Mouse (Mus musculus): ENCODE measurements around the gene Cetn2. TPM values are rescaled to one million over a fixed set of nuclear protein-coding genes. Genes with fewer than 3 reads are reported as not detected.

Cetn2 gene
- 41.1 and 45.9 TPM in 2 replicates for polyA plus RNA-seq (2016; fragmentation: Nextera tagmentation; extraction: Ambion mirVana)

GRCm38 (mm10) chrX:72917884-72918681 is at the start of gene Cetn2, which contains the start of gene Nsdhl:
Cetn2 (minus strand) TSS chrX:72918411.
Nsdhl (plus strand) TSS chrX:72918557.
- H3K27ac ChIP-seq, result peak within 1 kb of the TSS; percentile 72
- no peaks in the 10 kb centered on the region for H3K9me3 ChIP-seq (replicated peaks)
- H3K9ac ChIP-seq, result peak within 1 kb of the TSS; percentile 76
- no peaks in the 10 kb centered on the region for H3K36me3 ChIP-seq
- H3K4me1 ChIP-seq, result peaks cover 6% of the 10 kb centered on the region; the same call in 1 of the 2 replicates
- 10% methylated on average over 40 of the region's 41 CpGs for WGBS (ENCODE audit: insufficient replicate concordance)
- peak within 1 kb of the TSS; percentile 73 for H3K4me2 ChIP-seq
- H3K27me3 ChIP-seq (replicated peaks), result no peaks in the 10 kb centered on the region
- ATAC-seq, result peak; percentile 98
- H3K4me3 ChIP-seq, result peak within 1 kb of the TSS; percentile 70

- H3K4me1 ChIP-seq, result no peaks in the 10 kb centered on the region
- H3K4me3 ChIP-seq, result no peak overlapping the region
- ATAC-seq, result no peak
- no peak overlapping the region for H3K27ac ChIP-seq
- H3K9ac ChIP-seq, result no peak overlapping the region
- no peak overlapping the region for H3K4me2 ChIP-seq
- 66% methylated on average over 3 of the region's 3 CpGs for WGBS (ENCODE audit: insufficient replicate concordance)
- H3K9me3 ChIP-seq (replicated peaks), result no peaks in the 10 kb centered on the region
- H3K27me3 ChIP-seq (replicated peaks), result no peaks in the 10 kb centered on the region
- peaks cover 5% of the 10 kb centered on the region; the same call in 1 of the 2 replicates for H3K36me3 ChIP-seq
Observed at GRCm38 (mm10) chrX:72962743-72963142, 44.5 kb upstream of the Cetn2 start.

- 49% methylated on average over 3 of the region's 3 CpGs for WGBS (ENCODE audit: insufficient replicate concordance)
- Histone ChIP-seq H3K9ac (no peak overlapping the region), H3K4me2 (no peak overlapping the region), H3K27me3 (replicated peaks) (no peaks in the 10 kb centered on the region), H3K27ac (no peak overlapping the region), H3K36me3 (peaks cover 17% of the 10 kb centered on the region; the same call in 1 of the 2 replicates), H3K9me3 (replicated peaks) (no peaks in the 10 kb centered on the region), H3K4me1 (no peaks in the 10 kb centered on the region), H3K4me3 (no peak overlapping the region)
- no peak for ATAC-seq
Observed at GRCm38 (mm10) chrX:72961511-72961910, 43.3 kb upstream of the Cetn2 start.

- WGBS (ENCODE audit: insufficient replicate concordance), result 82% methylated on average over 4 of the region's 4 CpGs
- Histone ChIP-seq H3K36me3 (peaks cover 24% of the 10 kb centered on the region), H3K27me3 (replicated peaks) (no peaks in the 10 kb centered on the region)
Observed at GRCm38 (mm10) chrX:72960431-72960830, 42.2 kb upstream of the Cetn2 start.

GRCm38 (mm10) chrX:72956486-72956885 is 38.3 kb upstream of the Cetn2 start:
- no peak overlapping the region for H3K9ac ChIP-seq
- no peak for ATAC-seq
- H3K27me3 ChIP-seq (replicated peaks), result no peaks in the 10 kb centered on the region
- H3K4me3 ChIP-seq, result no peak overlapping the region
- WGBS (ENCODE audit: insufficient replicate concordance), result 82% methylated on average over 4 of the region's 4 CpGs
- no peaks in the 10 kb centered on the region for H3K9me3 ChIP-seq (replicated peaks)
- no peak overlapping the region for H3K27ac ChIP-seq
- no peaks in the 10 kb centered on the region for H3K4me1 ChIP-seq
- peaks cover 39% of the 10 kb centered on the region for H3K36me3 ChIP-seq
- no peak overlapping the region for H3K4me2 ChIP-seq

More at GRCm38 (mm10) chrX:72960431-72960830, 42.2 kb upstream of the Cetn2 start:
- H3K4me1 ChIP-seq, result no peaks in the 10 kb centered on the region
- H3K4me2 ChIP-seq, result no peak overlapping the region
- no peak overlapping the region for H3K4me3 ChIP-seq
- no peaks in the 10 kb centered on the region for H3K9me3 ChIP-seq (replicated peaks)
- H3K27ac ChIP-seq, result no peak overlapping the region
- no peak overlapping the region for H3K9ac ChIP-seq
- ATAC-seq, result no peak

- peaks cover 53% of the 10 kb centered on the region for H3K36me3 ChIP-seq
- ATAC-seq, result no peak
- H3K9me3 ChIP-seq (replicated peaks), result no peaks in the 10 kb centered on the region
- WGBS (ENCODE audit: insufficient replicate concordance), result 84% methylated on average over 4 of the region's 4 CpGs
- H3K27ac ChIP-seq, result no peak overlapping the region
- H3K4me1 ChIP-seq, result no peaks in the 10 kb centered on the region
- H3K27me3 ChIP-seq (replicated peaks), result no peaks in the 10 kb centered on the region
- no peak overlapping the region for H3K9ac ChIP-seq
- no peak overlapping the region for H3K4me2 ChIP-seq
- H3K4me3 ChIP-seq, result no peak overlapping the region
Observed at GRCm38 (mm10) chrX:72953464-72953863, 35.3 kb upstream of the Cetn2 start.

- Histone ChIP-seq H3K27ac (no peak overlapping the region), H3K9ac (no peak overlapping the region), H3K36me3 (peaks cover 9% of the 10 kb centered on the region), H3K4me3 (no peak overlapping the region), H3K9me3 (replicated peaks) (no peaks in the 10 kb centered on the region), H3K4me1 (peaks cover 6% of the 10 kb centered on the region; the same call in 1 of the 2 replicates), H3K4me2 (no peak overlapping the region), H3K27me3 (replicated peaks) (no peaks in the 10 kb centered on the region)
- no peak for ATAC-seq
- WGBS (ENCODE audit: insufficient replicate concordance), result 76% methylated on average over 2 of the region's 2 CpGs
Observed at GRCm38 (mm10) chrX:72921391-72921790, 3.2 kb upstream of the Cetn2 start.

- Histone ChIP-seq H3K9me3 (replicated peaks) (no peaks in the 10 kb centered on the region), H3K4me3 (peak overlapping the region; percentile 70), H3K27me3 (replicated peaks) (no peaks in the 10 kb centered on the region), H3K9ac (peak overlapping the region; percentile 76), H3K36me3 (peaks cover under 1% of the 10 kb centered on the region; the same call in 1 of the 2 replicates), H3K4me2 (peak overlapping the region; percentile 73), H3K27ac (peak overlapping the region; percentile 72), H3K4me1 (peaks cover 6% of the 10 kb centered on the region; the same call in 1 of the 2 replicates)
- 12% methylated on average over 6 of the region's 6 CpGs for WGBS (ENCODE audit: insufficient replicate concordance)
- no peak for ATAC-seq
Observed at GRCm38 (mm10) chrX:72918682-72919059, 460 bp upstream of the Cetn2 start.

GRCm38 (mm10) chrX:72911611-72912010 is 6.6 kb downstream of the Cetn2 start:
- WGBS (ENCODE audit: insufficient replicate concordance), result 50% methylated on average over 1 of the region's 1 CpGs
- H3K4me3 ChIP-seq, result no peak overlapping the region
- no peak overlapping the region for H3K9ac ChIP-seq
- H3K27ac ChIP-seq, result no peak overlapping the region
- no peaks in the 10 kb centered on the region for H3K9me3 ChIP-seq (replicated peaks)
- no peaks in the 10 kb centered on the region for H3K27me3 ChIP-seq (replicated peaks)
- H3K36me3 ChIP-seq, result no peaks in the 10 kb centered on the region
- no peak overlapping the region for H3K4me2 ChIP-seq
- H3K4me1 ChIP-seq, result no peaks in the 10 kb centered on the region
- no peak for ATAC-seq

GRCm38 (mm10) chrX:72908404-72908741 is 9.8 kb downstream of the Cetn2 start:
- Histone ChIP-seq H3K36me3 (no peaks in the 10 kb centered on the region), H3K4me1 (no peaks in the 10 kb centered on the region), H3K27me3 (replicated peaks) (0 out of 2 replicates have a peak, but pooled peaks cover 3% of the 10 kb centered on the region), H3K27ac (no peak overlapping the region), H3K4me3 (no peak overlapping the region), H3K9me3 (replicated peaks) (no peaks in the 10 kb centered on the region), H3K4me2 (no peak overlapping the region), H3K9ac (no peak overlapping the region)
- WGBS (ENCODE audit: insufficient replicate concordance), result 21% methylated on average over 2 of the region's 2 CpGs
- ATAC-seq, result no peak

- Histone ChIP-seq H3K9ac (no peak overlapping the region), H3K9me3 (replicated peaks) (no peaks in the 10 kb centered on the region), H3K36me3 (no peaks in the 10 kb centered on the region), H3K27ac (no peak overlapping the region), H3K4me2 (no peak overlapping the region), H3K4me1 (no peaks in the 10 kb centered on the region), H3K27me3 (replicated peaks) (0 out of 2 replicates have a peak, but pooled peaks cover 3% of the 10 kb centered on the region), H3K4me3 (no peak overlapping the region)
- no peak for ATAC-seq
- 74% methylated on average over 6 of the region's 6 CpGs for WGBS (ENCODE audit: insufficient replicate concordance)
Observed at GRCm38 (mm10) chrX:72907619-72908403, 10.4 kb downstream of the Cetn2 start.

GRCm38 (mm10) chrX:72902530-72902929 is 15.7 kb downstream of the Cetn2 start:
- 31% methylated on average over 1 of the region's 1 CpGs for WGBS (ENCODE audit: insufficient replicate concordance)
- Histone ChIP-seq H3K4me1 (no peaks in the 10 kb centered on the region), H3K27ac (no peak overlapping the region), H3K27me3 (replicated peaks) (0 out of 2 replicates have a peak, but pooled peaks cover 3% of the 10 kb centered on the region), H3K36me3 (no peaks in the 10 kb centered on the region), H3K4me3 (no peak overlapping the region), H3K9me3 (replicated peaks) (no peaks in the 10 kb centered on the region), H3K9ac (no peak overlapping the region), H3K4me2 (no peak overlapping the region)
- ATAC-seq, result no peak
